Mouse (Mus musculus) bone marrow, adult 2 months (tissue): ENCODE results near the gene Etnk1. TPM values are rescaled to one million over a fixed set of nuclear protein-coding genes. Genes with fewer than 3 reads are reported as not detected.
"Not testable (repeated sequence)": the region's sequence is repeated elsewhere in the genome, so short reads cannot be mapped to it uniquely, and the experiment has no call there.

Experiments
- H3K27ac ChIP-seq: fragments of 200-500 bp; 2 replicates; pipeline ENCODE4 v1.5.1; 2012; ENCODE audit warnings: low read depth, mild to moderate bottlenecking, control low read depth, inconsistent platforms, low read length; ENCODE audit not compliant: control insufficient read depth, poor library complexity, insufficient read depth
- H3K4me1 ChIP-seq: fragments of 200-500 bp; 2 replicates; pipeline ENCODE4 v1.6.1; 2011; ENCODE audit warnings: low read length; ENCODE audit not compliant: control insufficient read depth, insufficient read depth
- H3K4me3 ChIP-seq: fragments of 200-500 bp; replicated peaks from 2 replicates; pipeline ENCODE3; 2011; ENCODE audit warnings: mild to moderate bottlenecking, low read depth, low read length, control low read depth; ENCODE audit not compliant: control insufficient read depth
- CTCF ChIP-seq: fragments of 200-500 bp; IDR thresholded peaks from 2 replicates; pipeline ENCODE4 v1.5.1; 2011; ENCODE audit warnings: low read length, control low read depth; ENCODE audit not compliant: control insufficient read depth, insufficient read depth
- POLR2A ChIP-seq: fragments of 200-500 bp; IDR thresholded peaks from 2 replicates; pipeline ENCODE4 v1.6.1; 2011; ENCODE audit warnings: low read depth, mild to moderate bottlenecking, control low read depth, low read length, borderline replicate concordance; ENCODE audit not compliant: control insufficient read depth
- WGBS: fragments of 180-500 bp; shearing (Covaris S2); methylation state at CpG from one replicate; pipeline ENCODE4 v1.1.7; 2018; 5-methylcytosine and 5-hydroxymethylcytosine counted together
- polyA plus RNA-seq: library from polyadenylated mRNA; stranded (reverse); fragments of >200 nt; gene quantifications from 2 replicates; pipeline ENCODE4 v1.2.4, GENCODE M21; 2011; ENCODE audit warnings: low replicate concordance; ENCODE audit not compliant: missing spikeins, insufficient read depth, insufficient read length

Etnk1 gene
- polyA plus RNA-seq, 1 experiment = 19.8 TPM

- Histone ChIP-seq H3K4me3 (no peak overlapping the region), H3K27ac (no peak overlapping the region), H3K4me1 (peaks cover 1% of the 10 kb centered on the region; the same call in 1 of the 2 replicates)
- TF ChIP-seq CTCF (no peak), POLR2A (no peak)
- WGBS = 71% methylated on average over 19 of the region's 19 CpGs
Measured at GRCm38 (mm10) chr6:143143775-143144273, 23.2 kb upstream of the Etnk1 start.

GRCm38 (mm10) chr6:143144556-143144955 lies 22.5 kb upstream of the Etnk1 start:
- no peak for TF ChIP-seq POLR2A
- TF ChIP-seq CTCF = no peak
- Histone ChIP-seq H3K27ac (no peak overlapping the region), H3K4me3 (no peak overlapping the region), H3K4me1 (peaks cover 3% of the 10 kb centered on the region; the same call in 1 of the 2 replicates)
- WGBS = 86% methylated on average over 2 of the region's 2 CpGs

GRCm38 (mm10) chr6:143145051-143145450 lies 22.0 kb upstream of the Etnk1 start:
- no peak for TF ChIP-seq CTCF
- TF ChIP-seq POLR2A = no peak
- WGBS = 73% methylated on average over 7 of the region's 7 CpGs
- H3K4me1 ChIP-seq = peaks cover 3% of the 10 kb centered on the region; the same call in 1 of the 2 replicates

GRCm38 (mm10) chr6:143146756-143147155 lies 20.3 kb upstream of the Etnk1 start:
- Histone ChIP-seq H3K4me3 (no peak overlapping the region), H3K4me1 (peaks cover 3% of the 10 kb centered on the region; the same call in 1 of the 2 replicates), H3K27ac (peak overlapping the region; percentile 82)
- peak; percentile 37; the same call in 1 of the 2 replicates for TF ChIP-seq POLR2A
- no peak for TF ChIP-seq CTCF
- under 1% methylated on average over 8 of the region's 8 CpGs for whole genome bisulfite sequencing

More at GRCm38 (mm10) chr6:143145051-143145450, 22.0 kb upstream of the Etnk1 start:
- no peak overlapping the region for H3K4me3 ChIP-seq
- H3K27ac ChIP-seq = no peak overlapping the region

- no peak overlapping the region for H3K4me3 ChIP-seq
- no peak overlapping the region for H3K27ac ChIP-seq
- peaks cover 5% of the 10 kb centered on the region; the same call in 1 of the 2 replicates for H3K4me1 ChIP-seq
- TF ChIP-seq POLR2A (no peak), CTCF (no peak)
Measured at GRCm38 (mm10) chr6:143148868-143149267, 18.2 kb upstream of the Etnk1 start.

- H3K27ac ChIP-seq = no peak overlapping the region
Measured at GRCm38 (mm10) chr6:143149766-143150291, 17.2 kb upstream of the Etnk1 start.

GRCm38 (mm10) chr6:143151081-143151995 lies 15.7 kb upstream of the Etnk1 start:
- WGBS = 9% methylated on average over 10 of the region's 10 CpGs
- not testable (repeated sequence) for H3K27ac ChIP-seq, H3K4me1 ChIP-seq, H3K4me3 ChIP-seq

More at GRCm38 (mm10) chr6:143149766-143150291, 17.2 kb upstream of the Etnk1 start:
- WGBS = 33% methylated on average over 5 of the region's 5 CpGs
- Histone ChIP-seq H3K4me3 (no peak overlapping the region), H3K4me1 (peaks cover 7% of the 10 kb centered on the region)
- TF ChIP-seq CTCF = no peak

- 85% methylated on average over 9 of the region's 9 CpGs for WGBS
- TF ChIP-seq CTCF (no peak), POLR2A (no peak)
- no peak overlapping the region for H3K27ac ChIP-seq
Measured at GRCm38 (mm10) chr6:143152321-143152827, 14.6 kb upstream of the Etnk1 start.

More at GRCm38 (mm10) chr6:143152321-143152827, 14.6 kb upstream of the Etnk1 start:
- Histone ChIP-seq H3K4me3 (no peak overlapping the region), H3K4me1 (peaks cover 8% of the 10 kb centered on the region)
